Mouse (Mus musculus) cortical plate, adult 2 months (tissue): ENCODE measurements around the gene Fyttd1.

Experiments
- CTCF ChIP-seq: fragments of 200-500 bp; IDR thresholded peaks from 2 replicates; pipeline ENCODE4 v1.5.1; 2011; ENCODE audit warnings: mild to moderate bottlenecking, control low read depth, low read length; ENCODE audit not compliant: insufficient read depth; ENCODE audit errors: extremely low read depth
- POLR2A ChIP-seq: fragments of 200-500 bp; IDR thresholded peaks from 2 replicates; pipeline ENCODE4 v1.6.1; 2011; ENCODE audit warnings: mild to moderate bottlenecking, low read length, control low read depth; ENCODE audit not compliant: insufficient read depth; ENCODE audit errors: extremely low read depth

DNA sequence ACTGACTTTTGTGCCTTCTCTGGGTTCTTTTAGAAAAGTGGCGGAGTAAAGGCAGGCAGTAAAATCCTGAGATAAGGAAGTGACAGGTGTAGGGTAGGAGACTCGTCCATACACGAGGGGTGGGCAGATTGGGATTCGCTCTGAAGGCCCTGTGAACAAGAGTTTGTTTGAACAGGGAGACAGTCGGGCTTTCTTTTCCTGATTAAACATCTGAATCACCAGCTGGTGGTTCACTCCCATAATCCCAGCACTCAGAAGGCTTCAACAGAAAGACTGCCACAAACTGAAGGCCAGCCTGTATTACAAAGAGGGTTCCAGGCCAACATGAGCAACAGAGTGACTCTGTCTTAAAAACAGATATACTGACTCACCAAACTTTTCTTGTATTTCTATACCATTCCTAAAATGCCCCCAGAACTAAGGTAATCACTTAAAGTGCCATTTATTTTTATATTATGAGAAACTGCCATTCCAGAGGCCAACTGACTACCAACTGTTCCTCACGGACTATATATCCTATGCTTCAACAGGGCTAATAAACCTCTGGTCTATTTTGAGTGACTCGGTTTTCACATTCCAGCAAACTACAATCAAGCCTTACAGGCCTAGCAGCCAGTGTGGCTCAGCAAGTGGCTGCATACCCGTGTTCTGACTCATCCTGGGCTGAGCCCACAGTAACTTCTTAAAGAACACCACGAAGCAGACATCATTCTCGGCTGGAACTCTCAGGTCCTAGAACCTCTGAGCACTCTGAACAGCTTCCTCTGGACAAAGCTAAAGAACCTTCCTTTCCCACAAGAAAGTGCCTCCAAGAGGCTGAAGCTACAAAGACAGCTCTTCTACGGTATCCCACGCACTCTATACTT lies 18.3 kb upstream of the Fyttd1 start:
- TF ChIP-seq POLR2A, result no peak
- no peak for TF ChIP-seq CTCF
